Mouse (Mus musculus) ES-Bruce4 (cell line): ENCODE results near the gene Tmem123. TPM values are rescaled to one million over a fixed set of nuclear protein-coding genes. Genes with fewer than 3 reads are reported as not detected.

ENCODE experiments used
- H3K27ac ChIP-seq: 2 replicates; pipeline ENCODE4 v1.5.1; 2012; ENCODE audit warnings: low read length, inconsistent platforms; ENCODE audit not compliant: insufficient read depth
- H3K27me3 ChIP-seq: 2 replicates; pipeline ENCODE4 v1.6.1; 2012; ENCODE audit warnings: mild to moderate bottlenecking, low read length, inconsistent platforms; ENCODE audit not compliant: control insufficient read depth, poor library complexity, insufficient read depth, severe bottlenecking
- H3K36me3 ChIP-seq: 2 replicates; pipeline ENCODE4 v1.6.1; 2012; ENCODE audit warnings: inconsistent platforms, mild to moderate bottlenecking, low read length, moderate library complexity; ENCODE audit not compliant: control insufficient read depth, poor library complexity, insufficient read depth, severe bottlenecking
- H3K4me1 ChIP-seq: one replicate; pipeline ENCODE4 v1.8.1; 2011; ENCODE audit warnings: low read length; ENCODE audit not compliant: control insufficient read depth, insufficient read depth
- H3K4me3 ChIP-seq: 2 replicates; pipeline ENCODE4 v1.5.1; 2011; ENCODE audit warnings: low read depth, mild to moderate bottlenecking, low read length
- H3K9ac ChIP-seq: 2 replicates; pipeline ENCODE4 v1.6.1; 2012; ENCODE audit warnings: low read depth, mild to moderate bottlenecking, inconsistent platforms; ENCODE audit not compliant: poor library complexity, severe bottlenecking
- H3K9me3 ChIP-seq: replicated peaks from 2 replicates; pipeline ENCODE4 v1.6.1; 2012; ENCODE audit warnings: mild to moderate bottlenecking, low read length, inconsistent platforms; ENCODE audit not compliant: control insufficient read depth, poor library complexity, insufficient read depth, severe bottlenecking
- CTCF ChIP-seq: IDR thresholded peaks from one replicate; pipeline ENCODE4 v1.8.1; 2011; ENCODE audit warnings: low read depth, low read length
- EP300 ChIP-seq: IDR thresholded peaks from 2 replicates; pipeline ENCODE4 v1.6.1; 2011; ENCODE audit warnings: low read depth, low read length; ENCODE audit not compliant: insufficient read depth
- POLR2A ChIP-seq: IDR thresholded peaks from one replicate; pipeline ENCODE4 v1.8.1; 2011; ENCODE audit warnings: low read length; ENCODE audit not compliant: insufficient read depth
- polyA plus RNA-seq: library from polyadenylated mRNA; stranded (reverse); fragments of >200 nt; gene quantifications from 2 replicates; pipeline ENCODE4 v1.2.4, GENCODE M21; 2011; ENCODE audit warnings: low read depth; ENCODE audit not compliant: missing spikeins, insufficient read depth, insufficient read length

The Tmem123 gene
- polyA plus RNA-seq, 1 experiment: 62.0 TPM

GRCm38 (mm10) chr9:7783823-7784614, 20.2 kb downstream of the Tmem123 start:
- Histone ChIP-seq H3K9me3 (no peaks in the 10 kb centered on the region), H3K27me3 (no peaks in the 10 kb centered on the region), H3K4me1 (no peaks in the 10 kb centered on the region), H3K36me3 (peaks cover 5% of the 10 kb centered on the region; the same call in 1 of the 2 replicates), H3K4me3 (no peak overlapping the region), H3K27ac (peak overlapping the region; percentile 62; the same call in 1 of the 2 replicates), H3K9ac (no peak overlapping the region)
- TF ChIP-seq CTCF (no peak), EP300 (no peak)

- H3K4me3 ChIP-seq: no peak overlapping the region
- H3K9me3 ChIP-seq: no peaks in the 10 kb centered on the region
- TF ChIP-seq CTCF (no peak), POLR2A (no peak), EP300 (no peak)
- H3K27ac ChIP-seq: peak overlapping the region; percentile 62; the same call in 1 of the 2 replicates
- no peaks in the 10 kb centered on the region for H3K4me1 ChIP-seq
- H3K9ac ChIP-seq: no peak overlapping the region
- peaks cover 5% of the 10 kb centered on the region for H3K36me3 ChIP-seq
- no peaks in the 10 kb centered on the region for H3K27me3 ChIP-seq
Observed at GRCm38 (mm10) chr9:7784615-7785012, 20.8 kb downstream of the Tmem123 start.

DNA sequence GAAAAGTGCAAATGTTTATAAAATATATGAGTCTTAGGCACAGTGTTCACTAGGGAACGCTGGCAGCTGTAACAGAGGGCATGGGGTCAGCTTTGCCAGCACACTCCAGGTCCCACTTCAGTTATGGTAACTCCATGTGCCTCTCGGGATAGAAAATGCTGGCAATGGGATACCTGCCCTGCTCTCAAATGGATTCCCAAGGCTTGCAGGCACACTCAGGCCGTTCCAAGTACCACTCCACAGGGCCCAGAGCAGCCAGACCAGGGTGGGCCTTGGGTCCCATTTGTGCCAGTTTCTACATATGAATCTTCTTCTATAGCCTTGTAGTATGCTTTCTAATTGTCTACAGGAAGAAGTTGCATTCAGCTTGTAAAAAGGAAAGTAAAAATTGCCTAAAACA, 21.6 kb downstream of the Tmem123 start:
- no peak overlapping the region for H3K4me3 ChIP-seq
- H3K9me3 ChIP-seq: no peaks in the 10 kb centered on the region
- no peaks in the 10 kb centered on the region for H3K27me3 ChIP-seq
- H3K36me3 ChIP-seq: peaks cover 5% of the 10 kb centered on the region
- H3K9ac ChIP-seq: no peak overlapping the region
- H3K4me1 ChIP-seq: no peaks in the 10 kb centered on the region
- TF ChIP-seq POLR2A (no peak), EP300 (no peak), CTCF (no peak)
- H3K27ac ChIP-seq: no peak overlapping the region

DNA sequence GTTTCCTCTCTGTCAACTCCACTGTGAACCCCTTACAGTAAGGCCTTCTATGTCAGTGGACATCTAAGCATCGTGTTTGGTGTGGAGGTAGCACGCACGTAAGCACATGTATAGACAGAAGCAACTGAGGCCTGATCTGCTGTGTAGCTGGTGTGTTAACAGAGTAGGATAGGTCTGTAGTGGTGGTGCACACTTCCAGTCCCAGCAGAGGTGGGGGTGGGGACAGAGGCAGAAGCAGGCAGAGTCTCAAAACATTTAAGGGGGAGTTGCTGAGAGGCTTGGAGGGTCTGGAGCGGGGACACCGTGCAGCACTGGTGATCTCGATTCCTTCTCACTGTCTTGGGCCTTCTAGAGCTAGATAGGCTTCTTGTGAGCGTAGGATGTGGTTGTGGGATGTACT, 22.2 kb downstream of the Tmem123 start:
- no peaks in the 10 kb centered on the region for H3K4me1 ChIP-seq
- no peak overlapping the region for H3K4me3 ChIP-seq
- peaks cover 8% of the 10 kb centered on the region for H3K36me3 ChIP-seq
- no peak overlapping the region for H3K9ac ChIP-seq
- TF ChIP-seq POLR2A: no peak
- TF ChIP-seq CTCF: no peak
- TF ChIP-seq EP300: no peak
- no peaks in the 10 kb centered on the region for H3K9me3 ChIP-seq
- no peak overlapping the region for H3K27ac ChIP-seq
- no peaks in the 10 kb centered on the region for H3K27me3 ChIP-seq

GRCm38 (mm10) chr9:7788411-7788810, 24.6 kb downstream of the Tmem123 start:
- Histone ChIP-seq H3K27ac (no peak overlapping the region), H3K36me3 (peaks cover 23% of the 10 kb centered on the region)

GRCm38 (mm10) chr9:7789764-7790575, 26.1 kb downstream of the Tmem123 start:
- no peak overlapping the region for H3K27ac ChIP-seq
- TF ChIP-seq EP300: no peak
- TF ChIP-seq POLR2A: no peak
- no peak for TF ChIP-seq CTCF
- H3K36me3 ChIP-seq: peaks cover 28% of the 10 kb centered on the region

More at GRCm38 (mm10) chr9:7788411-7788810, 24.6 kb downstream of the Tmem123 start:
- no peak for TF ChIP-seq POLR2A
- TF ChIP-seq CTCF: no peak
- no peak for TF ChIP-seq EP300
- Histone ChIP-seq H3K27me3 (no peaks in the 10 kb centered on the region), H3K4me1 (no peaks in the 10 kb centered on the region), H3K4me3 (no peak overlapping the region), H3K9ac (no peak overlapping the region), H3K9me3 (no peaks in the 10 kb centered on the region)

More at GRCm38 (mm10) chr9:7789764-7790575, 26.1 kb downstream of the Tmem123 start:
- no peak overlapping the region for H3K4me3 ChIP-seq
- H3K9ac ChIP-seq: no peak overlapping the region
- no peaks in the 10 kb centered on the region for H3K4me1 ChIP-seq
- no peaks in the 10 kb centered on the region for H3K9me3 ChIP-seq
- H3K27me3 ChIP-seq: no peaks in the 10 kb centered on the region
